Mouse (Mus musculus): Measurements from ENCODE around the gene Hoxa5. TPM values are rescaled to one million over a fixed set of nuclear protein-coding genes. Genes with fewer than 3 reads are reported as not detected.

Gene Hoxa5
- total RNA-seq, 1 experiment from 2014 or later = 10.6 TPM

- no peak for ATAC-seq (replicated peaks in 1 of 2; ENCODE audit: insufficient read depth in 1 of 2, low FRiP score in 2 of 2, low TSS enrichment in 1 of 2, low read depth in 1 of 2, poor library complexity in 2 of 2, severe bottlenecking in 2 of 2)
Observed at GRCm38 (mm10) chr6:52231885-52232567, 27.6 kb upstream of the Hoxa5 start.

GRCm38 (mm10) chr6:52230516-52231165 lies 26.3 kb upstream of the Hoxa5 start, which contains the start of gene Hoxa9:
Hoxa9 (minus strand) TSS chr6:52231089.
- ATAC-seq (replicated peaks in 1 of 2; ENCODE audit: insufficient read depth in 1 of 2, low FRiP score in 2 of 2, low TSS enrichment in 1 of 2, low read depth in 1 of 2, poor library complexity in 2 of 2, severe bottlenecking in 2 of 2) = no peak

DNA sequence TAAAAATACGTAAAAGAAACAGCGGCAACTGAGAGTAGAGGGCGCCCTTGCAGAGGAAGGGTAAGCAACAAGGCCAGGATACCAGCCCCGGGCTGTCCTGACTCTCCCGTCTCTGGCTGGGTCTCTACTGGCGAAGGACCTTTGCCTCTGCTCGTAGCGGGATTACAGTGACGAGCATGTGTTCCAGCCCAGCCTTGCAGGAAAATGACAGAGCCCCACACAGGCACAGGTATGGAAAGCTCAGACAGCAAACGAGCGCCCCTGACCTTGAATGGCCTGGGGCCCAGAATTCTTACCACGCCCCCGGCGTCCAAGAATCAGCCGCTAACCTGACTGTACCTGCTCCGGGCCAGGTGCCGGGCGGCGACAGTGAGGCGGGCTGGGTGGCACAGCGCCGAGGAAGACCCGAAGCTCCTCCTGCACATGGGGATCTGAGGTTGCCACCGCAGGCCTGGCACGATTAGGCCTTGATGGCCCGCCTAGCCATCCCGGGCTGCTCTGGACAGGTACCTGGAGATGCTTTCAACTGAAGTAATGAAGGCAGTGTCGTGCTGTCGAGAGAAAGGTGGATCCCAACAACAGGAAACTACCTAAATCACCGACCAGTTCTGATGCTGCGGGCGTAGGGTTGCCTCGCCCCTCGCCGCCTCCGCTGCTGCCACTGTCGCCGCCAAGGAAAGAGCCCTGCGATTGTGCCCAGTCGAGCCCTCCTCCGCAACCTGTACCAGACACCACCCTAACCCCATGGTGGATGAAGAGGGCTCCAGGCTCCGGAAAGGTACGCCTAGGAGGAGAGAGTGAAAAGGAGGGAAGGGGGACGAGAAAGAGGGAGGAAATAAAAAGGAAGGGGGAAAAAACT lies 25.4 kb upstream of the Hoxa5 start:
- ATAC-seq (replicated peaks in 1 of 2; ENCODE audit: insufficient read depth in 1 of 2, low FRiP score in 2 of 2, low TSS enrichment in 1 of 2, low read depth in 1 of 2, poor library complexity in 2 of 2, severe bottlenecking in 2 of 2) = no peak

- ATAC-seq (replicated peaks in 1 of 2; ENCODE audit: insufficient read depth in 1 of 2, low FRiP score in 2 of 2, low TSS enrichment in 1 of 2, low read depth in 1 of 2, poor library complexity in 2 of 2, severe bottlenecking in 2 of 2) = no peak
Observed at GRCm38 (mm10) chr6:52228475-52229465, 24.4 kb upstream of the Hoxa5 start.

GRCm38 (mm10) chr6:52227470-52228222 lies 23.3 kb upstream of the Hoxa5 start:
- ATAC-seq (replicated peaks in 1 of 2; ENCODE audit: insufficient read depth in 1 of 2, low FRiP score in 2 of 2, low TSS enrichment in 1 of 2, low read depth in 1 of 2, poor library complexity in 2 of 2, severe bottlenecking in 2 of 2) = no peak

DNA sequence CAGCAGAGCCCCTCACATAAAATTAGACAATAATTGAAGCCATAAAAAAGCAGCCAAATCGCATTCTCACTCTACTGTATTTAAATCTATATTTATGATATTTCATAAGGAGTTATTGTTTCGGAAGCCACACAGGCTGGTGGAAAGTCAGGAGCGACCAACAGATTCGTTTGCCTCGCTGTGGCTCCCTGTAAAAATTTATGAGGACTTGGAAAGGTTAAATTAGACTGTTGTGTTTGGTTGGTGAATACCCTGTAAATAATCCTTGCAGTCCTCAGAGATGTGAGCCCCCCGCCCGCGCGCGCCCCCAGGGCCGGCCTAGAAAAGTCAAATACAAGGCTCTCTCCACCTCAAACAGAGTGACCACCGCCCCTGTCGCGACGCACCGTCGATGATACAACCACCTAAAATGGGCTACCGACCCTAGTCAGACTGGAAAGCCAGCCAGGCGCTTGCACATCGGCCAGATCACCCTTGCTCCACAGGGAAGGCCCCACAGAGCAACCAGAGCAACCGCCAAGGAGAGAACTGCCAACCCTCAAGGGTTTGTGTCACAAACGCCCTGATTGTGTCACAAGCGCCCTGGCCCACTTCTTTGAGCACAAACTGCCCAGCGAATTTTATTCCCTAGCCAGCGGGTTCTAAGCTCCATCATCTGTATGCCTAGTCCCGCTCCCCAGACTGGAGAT lies 22.3 kb upstream of the Hoxa5 start:
- no peak for ATAC-seq (replicated peaks in 1 of 2; ENCODE audit: insufficient read depth in 1 of 2, low FRiP score in 2 of 2, low TSS enrichment in 1 of 2, low read depth in 1 of 2, poor library complexity in 2 of 2, severe bottlenecking in 2 of 2)

DNA sequence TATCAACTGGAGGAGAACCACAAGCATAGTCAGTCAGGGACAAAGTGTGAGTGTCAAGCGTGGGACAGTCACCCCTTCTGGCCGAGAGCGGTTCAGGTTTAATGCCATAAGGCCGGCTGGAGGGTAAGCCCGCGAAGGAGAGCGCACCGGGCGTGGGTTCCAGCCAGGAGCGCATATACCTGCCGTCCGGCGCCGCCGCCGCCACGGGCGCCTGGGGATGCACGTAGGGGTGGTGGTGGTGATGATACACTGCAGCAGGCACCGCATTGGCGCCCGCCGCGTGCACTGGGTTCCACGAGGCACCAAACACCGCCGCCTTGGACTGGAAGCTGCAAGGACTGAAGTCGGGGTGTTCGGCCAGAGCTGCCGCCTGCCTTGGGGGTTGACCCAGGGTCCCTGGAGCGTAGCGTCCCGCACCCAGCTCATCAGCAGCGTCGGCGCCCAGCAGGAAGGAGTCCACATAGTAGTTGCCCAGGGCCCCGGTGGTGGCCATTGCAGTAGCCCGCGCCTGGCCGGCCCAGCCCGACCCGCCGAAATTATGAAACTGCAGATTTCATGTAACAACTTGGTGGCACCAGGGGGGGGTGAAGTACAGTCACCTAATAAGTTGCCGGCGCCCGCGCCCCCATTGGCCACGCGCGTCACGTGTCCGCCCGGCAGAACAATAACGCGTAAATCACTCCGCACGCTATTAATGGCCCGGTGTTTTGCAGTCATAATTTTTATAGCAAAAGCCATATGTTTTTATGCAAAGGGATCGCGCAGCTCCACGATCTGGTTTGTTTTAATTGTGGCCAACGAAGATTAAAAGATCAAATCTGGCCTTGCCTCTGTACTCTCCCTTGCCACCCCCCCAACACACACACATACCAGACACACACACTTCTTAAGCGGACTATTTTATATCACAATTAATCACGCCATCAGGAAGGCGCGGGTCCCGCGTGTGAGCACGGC lies 21.5 kb upstream of the Hoxa5 start:
- peak; percentile 50 to 56 for ATAC-seq (replicated peaks in 1 of 2; ENCODE audit: insufficient read depth in 1 of 2, low FRiP score in 2 of 2, low TSS enrichment in 1 of 2, low read depth in 1 of 2, poor library complexity in 2 of 2, severe bottlenecking in 2 of 2)

DNA sequence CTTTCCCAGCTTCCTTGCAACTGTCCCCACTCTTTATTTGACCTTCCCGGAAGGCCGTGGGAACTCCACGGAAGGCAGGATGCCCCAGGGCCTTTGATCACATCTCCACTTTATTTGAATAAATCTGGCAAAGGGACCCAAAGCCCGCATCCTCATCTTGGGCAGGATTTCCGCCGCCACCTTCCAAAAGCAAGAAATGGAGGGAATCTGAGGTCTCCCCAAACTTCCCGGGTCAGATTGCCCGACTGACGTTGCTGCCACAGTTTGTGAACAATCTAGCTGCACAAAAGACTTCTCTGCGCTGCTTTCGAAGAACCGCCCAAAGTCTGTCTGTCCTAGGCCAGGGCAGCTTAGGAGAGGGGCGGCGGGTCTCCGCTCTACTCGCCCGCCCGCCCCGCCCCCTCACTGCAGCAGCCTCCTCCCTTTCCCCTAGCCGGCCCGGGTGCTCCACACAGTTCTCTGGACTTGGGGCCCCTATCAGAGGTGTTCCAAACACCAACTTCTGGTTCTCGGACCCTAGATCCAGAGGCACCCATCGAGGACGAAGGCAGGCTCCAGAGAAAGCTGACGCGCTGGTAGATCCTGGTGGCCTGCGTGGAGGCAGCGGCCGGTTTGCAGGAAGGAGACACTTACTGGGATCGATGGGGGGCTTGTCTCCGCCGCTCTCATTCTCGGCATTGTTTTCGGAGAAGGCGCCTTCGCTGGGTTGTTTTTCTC lies 20.7 kb upstream of the Hoxa5 start:
- no peak for ATAC-seq (replicated peaks in 1 of 2; ENCODE audit: insufficient read depth in 1 of 2, low FRiP score in 2 of 2, low TSS enrichment in 1 of 2, low read depth in 1 of 2, poor library complexity in 2 of 2, severe bottlenecking in 2 of 2)

- ATAC-seq (replicated peaks in 1 of 2; ENCODE audit: insufficient read depth in 1 of 2, low FRiP score in 2 of 2, low TSS enrichment in 1 of 2, low read depth in 1 of 2, poor library complexity in 2 of 2, severe bottlenecking in 2 of 2) = no peak
Observed at GRCm38 (mm10) chr6:52223939-52224760, 19.8 kb upstream of the Hoxa5 start.

DNA sequence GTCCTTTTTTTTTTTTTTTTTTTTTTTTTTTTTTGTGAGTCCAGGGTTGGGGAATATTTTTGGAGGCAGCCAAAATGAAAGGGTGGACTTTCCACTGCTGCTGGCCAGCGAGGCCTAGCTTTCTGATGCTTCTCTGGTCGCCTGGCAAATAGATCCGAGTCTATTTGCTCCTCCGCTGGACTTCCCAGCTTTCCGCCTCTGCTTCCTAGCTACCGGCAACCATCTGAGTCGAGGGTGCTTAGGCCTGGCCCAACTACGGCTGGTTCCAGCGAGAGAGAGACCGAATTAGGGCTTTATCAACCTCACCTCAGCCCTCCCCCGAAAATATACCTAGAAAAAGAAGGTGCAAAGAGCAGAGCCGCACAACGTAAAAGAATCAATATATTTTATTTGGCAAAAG lies 18.3 kb upstream of the Hoxa5 start:
- no peak for ATAC-seq (replicated peaks in 1 of 2; ENCODE audit: insufficient read depth in 1 of 2, low FRiP score in 2 of 2, low TSS enrichment in 1 of 2, low read depth in 1 of 2, poor library complexity in 2 of 2, severe bottlenecking in 2 of 2)

- ATAC-seq (replicated peaks in 1 of 2; ENCODE audit: insufficient read depth in 1 of 2, low FRiP score in 2 of 2, low TSS enrichment in 1 of 2, low read depth in 1 of 2, poor library complexity in 2 of 2, severe bottlenecking in 2 of 2) = 0 out of 4 replicates have a peak, but pooled peaks of 1 of the 2 experiments have one; percentile 6
Observed at GRCm38 (mm10) chr6:52221993-52222685, 17.8 kb upstream of the Hoxa5 start.

DNA sequence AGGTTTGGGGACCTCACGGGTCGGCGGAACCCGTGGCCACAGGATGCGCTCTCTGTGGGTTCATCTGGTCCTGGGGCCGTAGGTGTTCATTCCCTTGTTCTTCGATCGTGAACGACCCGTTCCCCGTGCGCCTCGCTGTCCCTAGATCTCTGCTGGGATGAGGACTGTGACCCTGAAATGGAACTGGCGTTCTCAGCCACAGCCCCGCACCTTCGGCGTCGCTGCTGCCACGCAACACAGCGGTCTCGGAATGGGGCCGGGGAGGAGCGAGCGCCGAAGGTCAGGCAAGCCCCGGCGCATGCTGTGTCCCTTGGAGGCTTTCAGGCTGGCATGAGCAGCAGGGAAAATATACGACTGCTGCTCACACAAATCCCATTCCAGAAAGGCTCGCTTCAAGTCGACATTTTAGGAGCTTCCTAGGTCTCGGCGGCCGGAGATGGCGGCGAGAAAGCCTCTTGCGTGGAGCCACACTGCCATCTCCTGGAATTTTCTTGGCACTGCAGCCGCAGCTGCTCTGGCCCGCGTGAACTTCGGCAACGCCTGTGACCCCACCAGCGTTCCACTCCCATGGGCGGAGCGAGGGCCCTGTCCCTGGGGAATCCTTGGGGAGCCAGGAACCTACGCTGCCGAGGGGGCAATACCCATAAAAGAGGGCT lies 17.1 kb upstream of the Hoxa5 start, which contains the start of gene Hoxa7:
Gene Hoxa7 (minus strand): TSS at position 518 of the 656 bp plus-strand sequence.
- ATAC-seq (replicated peaks in 1 of 2; ENCODE audit: insufficient read depth in 1 of 2, low FRiP score in 2 of 2, low TSS enrichment in 1 of 2, low read depth in 1 of 2, poor library complexity in 2 of 2, severe bottlenecking in 2 of 2) = peak; percentile 37 to 49

Data from hematopoietic stem cell, adult 5-6 weeks (primary cell).